Mouse (Mus musculus): Measurements from ENCODE around the gene Chd5. TPM values are rescaled to one million over a fixed set of nuclear protein-coding genes. Genes with fewer than 3 reads are reported as not detected.

The Chd5 gene
- polyA plus RNA-seq (2014; fragmentation: Nextera tagmentation; extraction: Ambion mirVana): 15.6 and 18.6 TPM in 2 replicates

- Histone ChIP-seq H3K27me3 (replicated peaks; ENCODE audit: control insufficient read depth, insufficient read depth, low read length) (0 out of 2 replicates have a peak, but pooled peaks cover 5% of the 10 kb centered on the region), H3K9me3 (replicated peaks; ENCODE audit: control insufficient read depth, low read length) (no peaks in the 10 kb centered on the region), H3K4me1 (ENCODE audit: control insufficient read depth, insufficient read depth, low read length) (peaks cover 11% of the 10 kb centered on the region; the same call in 1 of the 2 replicates), H3K4me2 (ENCODE audit: low read length) (peak within 1 kb of the TSS; percentile 100), H3K4me3 (ENCODE audit: low read depth, low read length) (peak within 1 kb of the TSS; percentile 71), H3K36me3 (ENCODE audit: control insufficient read depth, insufficient read depth, low read length) (peaks cover 21% of the 10 kb centered on the region), H3K9ac (ENCODE audit: low read length) (peak within 1 kb of the TSS; percentile 83), H3K27ac (ENCODE audit: low read depth, low read length) (peak within 1 kb of the TSS; percentile 82)
- WGBS: under 1% methylated on average over 38 of the region's 120 CpGs
- DNase-seq (ENCODE audit: low spot score) (peak; percentile 50), ATAC-seq (peak; percentile 65)
Observed at GRCm38 (mm10) chr4:152338419-152339292, at the start of gene Chd5. TSS of gene Chd5 (plus strand) at chr4:152338651.

GRCm38 (mm10) chr4:152290385-152290784 lies 48.1 kb upstream of the Chd5 start:
- no peaks in the 10 kb centered on the region for H3K36me3 ChIP-seq (ENCODE audit: control insufficient read depth, insufficient read depth, low read length)
- peak overlapping the region; percentile 55 for H3K9ac ChIP-seq (ENCODE audit: low read length)
- no peaks in the 10 kb centered on the region for H3K9me3 ChIP-seq (replicated peaks; ENCODE audit: control insufficient read depth, low read length)
- H3K4me1 ChIP-seq (ENCODE audit: control insufficient read depth, insufficient read depth, low read length): peaks cover 23% of the 10 kb centered on the region
- H3K27me3 ChIP-seq (replicated peaks; ENCODE audit: control insufficient read depth, insufficient read depth, low read length): peaks cover 83% of the 10 kb centered on the region
- peak overlapping the region; percentile 27 for H3K4me3 ChIP-seq (ENCODE audit: low read depth, low read length)
- ATAC-seq: peak; percentile 57
- WGBS: under 1% methylated on average over 16 of the region's 39 CpGs
- H3K4me2 ChIP-seq (ENCODE audit: low read length): peak overlapping the region; percentile 61
- DNase-seq (ENCODE audit: low spot score): peak; percentile 64
- no peak overlapping the region for H3K27ac ChIP-seq (ENCODE audit: low read depth, low read length)

- 5% methylated on average over 11 of the region's 11 CpGs for WGBS
- H3K27ac ChIP-seq (ENCODE audit: low read depth, low read length): no peak overlapping the region
- peaks cover 23% of the 10 kb centered on the region for H3K4me1 ChIP-seq (ENCODE audit: control insufficient read depth, insufficient read depth, low read length)
- peaks cover 80% of the 10 kb centered on the region for H3K27me3 ChIP-seq (replicated peaks; ENCODE audit: control insufficient read depth, insufficient read depth, low read length)
- peak overlapping the region; percentile 27; the same call in 1 of the 2 replicates for H3K4me3 ChIP-seq (ENCODE audit: low read depth, low read length)
- H3K9ac ChIP-seq (ENCODE audit: low read length): no peak overlapping the region
- no peak for ATAC-seq
- no peaks in the 10 kb centered on the region for H3K36me3 ChIP-seq (ENCODE audit: control insufficient read depth, insufficient read depth, low read length)
- DNase-seq (ENCODE audit: low spot score): no peak
- H3K9me3 ChIP-seq (replicated peaks; ENCODE audit: control insufficient read depth, low read length): no peaks in the 10 kb centered on the region
- peak overlapping the region; percentile 61; the same call in 1 of the 2 replicates for H3K4me2 ChIP-seq (ENCODE audit: low read length)
Observed at GRCm38 (mm10) chr4:152290991-152291390, 47.5 kb upstream of the Chd5 start.

GRCm38 (mm10) chr4:152291562-152291961 lies 46.9 kb upstream of the Chd5 start, which contains the start of gene Hes3:
TSS of gene Hes3 (minus strand) at chr4:152291662.
- H3K36me3 ChIP-seq (ENCODE audit: control insufficient read depth, insufficient read depth, low read length): no peaks in the 10 kb centered on the region
- ATAC-seq (no peak), DNase-seq (ENCODE audit: low spot score) (no peak)
- no peak within 1 kb of the TSS for H3K27ac ChIP-seq (ENCODE audit: low read depth, low read length)
- H3K4me2 ChIP-seq (ENCODE audit: low read length): peak within 1 kb of the TSS; percentile 61
- H3K4me3 ChIP-seq (ENCODE audit: low read depth, low read length): peak within 1 kb of the TSS; percentile 27
- H3K9ac ChIP-seq (ENCODE audit: low read length): peak within 1 kb of the TSS; percentile 55
- 16% methylated on average over 6 of the region's 6 CpGs for WGBS
- no peaks in the 10 kb centered on the region for H3K9me3 ChIP-seq (replicated peaks; ENCODE audit: control insufficient read depth, low read length)
- H3K27me3 ChIP-seq (replicated peaks; ENCODE audit: control insufficient read depth, insufficient read depth, low read length): peaks cover 74% of the 10 kb centered on the region
- peaks cover 23% of the 10 kb centered on the region for H3K4me1 ChIP-seq (ENCODE audit: control insufficient read depth, insufficient read depth, low read length)

DNA sequence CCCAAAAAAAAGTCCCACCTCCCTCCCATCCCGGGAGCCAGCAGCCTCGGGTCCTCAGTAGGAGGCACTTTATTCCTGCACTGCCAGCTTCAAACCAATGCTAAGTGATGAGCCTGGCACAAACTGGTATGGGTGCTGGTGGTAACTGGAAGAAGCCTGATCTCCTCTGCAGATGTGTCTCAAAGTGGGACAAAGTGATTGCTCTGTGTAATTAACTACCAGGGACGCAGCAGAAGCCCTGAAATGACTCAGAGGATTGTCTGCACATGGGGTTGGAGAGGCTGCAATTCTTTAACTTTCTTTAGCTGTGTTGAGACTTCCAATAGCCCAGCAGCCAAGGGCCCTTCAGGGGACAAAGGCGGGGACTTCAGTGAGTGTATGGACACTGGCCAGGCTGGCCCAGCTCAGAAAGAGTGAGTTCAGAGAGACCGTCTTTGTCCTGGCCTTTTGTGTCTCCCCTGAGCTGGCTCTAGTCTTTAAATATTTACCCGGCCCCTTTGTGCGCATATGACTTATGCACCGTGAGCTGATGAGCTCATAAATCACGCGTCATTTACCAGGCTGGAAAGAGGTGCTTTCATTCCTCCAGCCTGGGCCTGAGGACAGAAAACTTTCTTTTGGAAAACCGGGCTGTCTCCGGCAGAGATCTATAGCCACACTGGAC lies 46.2 kb upstream of the Chd5 start:
- ATAC-seq: no peak
- Histone ChIP-seq H3K4me3 (ENCODE audit: low read depth, low read length) (no peak overlapping the region), H3K9ac (ENCODE audit: low read length) (0 out of 2 replicates have a peak overlapping the region, but pooled peaks have one; percentile 26), H3K27me3 (replicated peaks; ENCODE audit: control insufficient read depth, insufficient read depth, low read length) (peaks cover 68% of the 10 kb centered on the region), H3K4me1 (ENCODE audit: control insufficient read depth, insufficient read depth, low read length) (peaks cover 20% of the 10 kb centered on the region), H3K9me3 (replicated peaks; ENCODE audit: control insufficient read depth, low read length) (no peaks in the 10 kb centered on the region), H3K4me2 (ENCODE audit: low read length) (no peak overlapping the region), H3K27ac (ENCODE audit: low read depth, low read length) (no peak overlapping the region), H3K36me3 (ENCODE audit: control insufficient read depth, insufficient read depth, low read length) (no peaks in the 10 kb centered on the region)
- WGBS: 2% methylated on average over 12 of the region's 12 CpGs
- DNase-seq (ENCODE audit: low spot score): no peak

GRCm38 (mm10) chr4:152294188-152294929 lies 44.1 kb upstream of the Chd5 start:
- Histone ChIP-seq H3K27me3 (replicated peaks; ENCODE audit: control insufficient read depth, insufficient read depth, low read length) (peaks cover 52% of the 10 kb centered on the region), H3K9me3 (replicated peaks; ENCODE audit: control insufficient read depth, low read length) (no peaks in the 10 kb centered on the region), H3K4me1 (ENCODE audit: control insufficient read depth, insufficient read depth, low read length) (peaks cover 23% of the 10 kb centered on the region), H3K27ac (ENCODE audit: low read depth, low read length) (no peak overlapping the region), H3K4me3 (ENCODE audit: low read depth, low read length) (no peak overlapping the region), H3K9ac (ENCODE audit: low read length) (no peak overlapping the region), H3K36me3 (ENCODE audit: control insufficient read depth, insufficient read depth, low read length) (no peaks in the 10 kb centered on the region), H3K4me2 (ENCODE audit: low read length) (no peak overlapping the region)
- WGBS: 61% methylated on average over 10 of the region's 10 CpGs
- ATAC-seq (no peak), DNase-seq (ENCODE audit: low spot score) (no peak)

GRCm38 (mm10) chr4:152295916-152296315 lies 42.5 kb upstream of the Chd5 start:
- no peak for ATAC-seq
- Histone ChIP-seq H3K9ac (ENCODE audit: low read length) (no peak overlapping the region), H3K27me3 (replicated peaks; ENCODE audit: control insufficient read depth, insufficient read depth, low read length) (peaks cover 38% of the 10 kb centered on the region), H3K9me3 (replicated peaks; ENCODE audit: control insufficient read depth, low read length) (no peaks in the 10 kb centered on the region), H3K4me2 (ENCODE audit: low read length) (no peak overlapping the region), H3K36me3 (ENCODE audit: control insufficient read depth, insufficient read depth, low read length) (peaks cover 9% of the 10 kb centered on the region), H3K27ac (ENCODE audit: low read depth, low read length) (no peak overlapping the region), H3K4me3 (ENCODE audit: low read depth, low read length) (no peak overlapping the region), H3K4me1 (ENCODE audit: control insufficient read depth, insufficient read depth, low read length) (peaks cover 12% of the 10 kb centered on the region)
- no peak for DNase-seq (ENCODE audit: low spot score)
- 68% methylated on average over 4 of the region's 4 CpGs for WGBS

- H3K9ac ChIP-seq (ENCODE audit: low read length): peak overlapping the region; percentile 46; the same call in 1 of the 2 replicates
- no peak overlapping the region for H3K27ac ChIP-seq (ENCODE audit: low read depth, low read length)
- no peaks in the 10 kb centered on the region for H3K9me3 ChIP-seq (replicated peaks; ENCODE audit: control insufficient read depth, low read length)
- ATAC-seq: no peak
- H3K36me3 ChIP-seq (ENCODE audit: control insufficient read depth, insufficient read depth, low read length): peaks cover 13% of the 10 kb centered on the region
- peak overlapping the region; percentile 95 for H3K4me3 ChIP-seq (ENCODE audit: low read depth, low read length)
- no peak for DNase-seq (ENCODE audit: low spot score)
- H3K4me1 ChIP-seq (ENCODE audit: control insufficient read depth, insufficient read depth, low read length): peaks cover 11% of the 10 kb centered on the region
- H3K4me2 ChIP-seq (ENCODE audit: low read length): peak overlapping the region; percentile 66
- peaks cover 34% of the 10 kb centered on the region for H3K27me3 ChIP-seq (replicated peaks; ENCODE audit: control insufficient read depth, insufficient read depth, low read length)
- 21% methylated on average over 8 of the region's 8 CpGs for WGBS
Observed at GRCm38 (mm10) chr4:152296371-152296770, 42.1 kb upstream of the Chd5 start.
